Mouse (Mus musculus) stomach, postnatal 0 days (tissue): ENCODE measurements around the gene Cfap65.

ENCODE experiments used
- CTCF ChIP-seq: IDR thresholded peaks from 2 replicates; pipeline ENCODE4 v1.5.1; 2016; ENCODE audit warnings: antibody characterized with exemption, low read depth, mild to moderate bottlenecking, moderate library complexity
- EP300 ChIP-seq: optimal IDR thresholded peaks from 2 replicates; pipeline ENCODE3; 2016; ENCODE audit warnings: antibody characterized with exemption

DNA sequence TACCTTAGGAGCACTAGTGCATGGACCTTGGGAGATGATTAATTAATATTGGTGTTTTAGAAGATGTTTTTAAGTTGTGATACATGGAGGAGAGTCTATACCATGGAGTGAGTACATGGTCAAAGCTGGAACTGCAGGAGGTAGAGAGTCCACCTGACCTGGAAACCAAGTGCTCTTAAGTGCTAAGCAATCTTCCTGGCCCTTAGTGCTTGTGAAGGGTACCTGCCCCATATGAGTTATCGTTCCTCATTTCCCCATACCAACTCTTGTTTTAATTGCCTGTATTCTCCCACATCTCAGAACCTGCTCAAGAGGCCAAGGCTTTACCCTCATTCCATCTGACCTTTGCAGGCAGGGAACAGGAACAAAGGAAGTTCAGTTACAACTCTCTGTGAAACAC lies 40.5 kb upstream of the Cfap65 start:
- TF ChIP-seq CTCF: no peak
- no peak for TF ChIP-seq EP300
